Mouse (Mus musculus) lung, postnatal 0 days (tissue): Measurements from ENCODE around the gene Tbx15.

ENCODE experiments used
- CTCF ChIP-seq: IDR thresholded peaks from 2 replicates; pipeline ENCODE4 v1.5.1; 2016; ENCODE audit warnings: antibody characterized with exemption, mild to moderate bottlenecking
- EP300 ChIP-seq: IDR thresholded peaks from 2 replicates; pipeline ENCODE4 v1.6.1; 2016; ENCODE audit warnings: antibody characterized with exemption, mild to moderate bottlenecking, control low read depth

DNA sequence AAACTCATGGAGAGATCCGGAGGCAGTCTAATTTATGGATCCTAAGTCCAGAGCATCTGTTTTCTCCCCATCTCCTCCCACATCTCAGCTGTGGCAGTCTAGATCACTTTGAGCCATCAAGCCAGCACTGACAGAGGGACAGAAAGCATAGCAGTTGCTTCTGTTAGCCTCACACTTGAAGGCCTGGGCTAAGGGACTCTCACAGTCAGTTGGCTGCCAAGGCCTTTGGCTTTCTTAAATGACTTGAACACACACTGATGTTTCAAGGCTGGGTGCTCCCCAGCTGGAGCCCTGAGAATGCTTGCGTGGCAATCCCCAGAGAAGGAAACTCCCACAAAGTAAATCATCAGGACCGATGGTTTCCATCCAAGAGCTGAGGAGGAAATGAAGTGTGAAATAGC, 52.4 kb downstream of the Tbx15 start:
- TF ChIP-seq CTCF = no peak
- TF ChIP-seq EP300 = no peak
